Mouse (Mus musculus) adrenal gland, adult 2 months (tissue): ENCODE data around the gene Car7. TPM values are rescaled to one million over a fixed set of nuclear protein-coding genes. Genes with fewer than 3 reads are reported as not detected.
"Not testable (repeated sequence)": the region's sequence is repeated elsewhere in the genome, so short reads cannot be mapped to it uniquely, and the experiment has no call there.

Experiments used
- DNase-seq: peaks from one replicate; pipeline ENCODE4 v3.0.0; 2021
- polyA plus RNA-seq: library from polyadenylated mRNA; depleted of rRNA; stranded (reverse); fragments of >200 nt; gene quantifications from 2 replicates; pipeline ENCODE4 v1.2.3, GENCODE M21; 2012; rRNA removed
- total RNA-seq, 2 experiments: library from RNA; stranded (reverse); gene quantifications; 2 replicates each; pipeline ENCODE4 v1.2.3; 2021

Car7 gene
- total and polyA plus RNA-seq, 3 experiments, result 1.9 to 13.4 (median 4.2) TPM

GRCm38 (mm10) chr8:104569559-104569958 lies 35.1 kb downstream of the Car7 start:
- peak; percentile 50 for DNase-seq

GRCm38 (mm10) chr8:104570436-104571343 lies 36.2 kb downstream of the Car7 start:
- peak; percentile 82 for DNase-seq

GRCm38 (mm10) chr8:104576820-104577219 lies 42.3 kb downstream of the Car7 start:
- DNase-seq, result no peak

- not testable (repeated sequence) for DNase-seq
Observed at GRCm38 (mm10) chr8:104577606-104578005, 43.1 kb downstream of the Car7 start.

- no peak for DNase-seq
Observed at GRCm38 (mm10) chr8:104584522-104584921, 50.0 kb downstream of the Car7 start.

- no peak for DNase-seq
Observed at GRCm38 (mm10) chr8:104590284-104590683, 55.8 kb downstream of the Car7 start.

- DNase-seq, result peak; percentile 95
Observed at GRCm38 (mm10) chr8:104591133-104591834, 56.8 kb downstream of the Car7 start, which contains the start of gene Pdp2. Gene Pdp2, plus strand, starts transcription at chr8:104591451.

- DNase-seq, result no peak
Observed at GRCm38 (mm10) chr8:104591856-104592255, 57.4 kb downstream of the Car7 start.

- peak; percentile 21 for DNase-seq
Observed at GRCm38 (mm10) chr8:104592566-104592965, 58.1 kb downstream of the Car7 start.

- DNase-seq, result peak; percentile 13
Observed at GRCm38 (mm10) chr8:104593536-104594325, 59.2 kb downstream of the Car7 start.

GRCm38 (mm10) chr8:104594611-104595362 lies 60.3 kb downstream of the Car7 start:
- no peak for DNase-seq

GRCm38 (mm10) chr8:104595773-104596536 lies 61.5 kb downstream of the Car7 start:
- DNase-seq, result no peak

- DNase-seq, result peak; percentile 65
Observed at GRCm38 (mm10) chr8:104597656-104598055, 63.2 kb downstream of the Car7 start.

- DNase-seq, result peak; percentile 53
Observed at GRCm38 (mm10) chr8:104598496-104598895, 64.0 kb downstream of the Car7 start.

Other genes with a start within 250 kb of the Car7 start
- under 1 TPM; 0.58 to 0.73 TPM for gene Cmtm2a, start 241.5 kb upstream of the Car7 start, total RNA-seq
- 0.13 and 0.21 TPM in 2 replicates for gene Cmtm2a, start 241.5 kb upstream of the Car7 start, polyA plus RNA-seq
- gene Gm45711, start 224.6 kb upstream of the Car7 start, total RNA-seq, result under 1 TPM in 1 of 2 experiments, not detected in 1; 0.23 TPM
- 0.12 and 0.52 TPM in 2 replicates for gene Gm45711, start 224.6 kb upstream of the Car7 start, polyA plus RNA-seq
- under 1 TPM in 1 of 2 experiments, not detected in 1; 0.29 TPM for gene Cmtm1, start 224.5 kb upstream of the Car7 start, total RNA-seq
- 0.09 TPM in 1 of 2 replicates, not detected in the other for gene Cmtm1, start 224.5 kb upstream of the Car7 start, polyA plus RNA-seq
- not detected for gene Gm11020, start 213.1 kb upstream of the Car7 start, total RNA-seq
- not detected in 2 replicates for gene Gm11020, start 213.1 kb upstream of the Car7 start, polyA plus RNA-seq
- gene Cmtm2b, start 212.5 kb upstream of the Car7 start, total RNA-seq, result not detected
- gene Cmtm2b, start 212.5 kb upstream of the Car7 start, polyA plus RNA-seq, result not detected in 2 replicates
- 100 to 1,000 TPM in 1 of 2 experiments, 10 to 100 TPM in 1; 56.9 to 110 TPM for gene Cmtm3, start 195.3 kb upstream of the Car7 start, total RNA-seq
- 336 and 405 TPM in 2 replicates for gene Cmtm3, start 195.3 kb upstream of the Car7 start, polyA plus RNA-seq
- gene Cmtm4, start 138.9 kb upstream of the Car7 start, total RNA-seq, result 10 to 100 TPM; 31.1 to 53.2 TPM
- 19.1 and 19.5 TPM in 2 replicates for gene Cmtm4, start 138.9 kb upstream of the Car7 start, polyA plus RNA-seq
- 100 to 1,000 TPM in 1 of 2 experiments, 10 to 100 TPM in 1; 90.6 to 168 TPM for gene Dync1li2, start 91.6 kb upstream of the Car7 start, total RNA-seq
- 9.5 and 10.5 TPM in 2 replicates for gene Dync1li2, start 91.6 kb upstream of the Car7 start, polyA plus RNA-seq
- gene Terb1, start 24.8 kb upstream of the Car7 start, total RNA-seq, result not detected
- gene Terb1, start 24.8 kb upstream of the Car7 start, polyA plus RNA-seq, result not detected in 2 replicates
- gene Nae1, start 52 bp upstream of the Car7 start, total RNA-seq, result 10 to 100 TPM; 31.1 to 40.8 TPM
- 1.1 and 2.0 TPM in 2 replicates for gene Nae1, start 52 bp upstream of the Car7 start, polyA plus RNA-seq
- gene Pdp2, start 56.8 kb downstream of the Car7 start, total RNA-seq, result 10 to 100 TPM; 30.7 to 37.3 TPM
- gene Pdp2, start 56.8 kb downstream of the Car7 start, polyA plus RNA-seq, result 6.5 and 7.6 TPM in 2 replicates
- gene Cdh16, start 89.7 kb downstream of the Car7 start, total RNA-seq, result not detected
- not detected in 2 replicates for gene Cdh16, start 89.7 kb downstream of the Car7 start, polyA plus RNA-seq
- 10 to 100 TPM in 1 of 2 experiments, 1 to 10 TPM in 1; 3.3 to 14.4 TPM for gene Rrad, start 96.6 kb downstream of the Car7 start, total RNA-seq
- gene Rrad, start 96.6 kb downstream of the Car7 start, polyA plus RNA-seq, result 4.1 and 7.4 TPM in 2 replicates
- gene Ciao2b, start 107.3 kb downstream of the Car7 start, total RNA-seq, result 10 to 100 TPM; 44.9 to 47.9 TPM
- gene Ciao2b, start 107.3 kb downstream of the Car7 start, polyA plus RNA-seq, result 24.2 and 26.0 TPM in 2 replicates
- under 1 TPM in 1 of 2 experiments, not detected in 1; 0.72 TPM for gene Ces2a, start 199.3 kb downstream of the Car7 start, total RNA-seq
- 0.74 TPM in 1 of 2 replicates, not detected in the other for gene Ces2a, start 199.3 kb downstream of the Car7 start, polyA plus RNA-seq